Mouse (Mus musculus) erythroblast, adult 5-6 weeks (primary cell): Measurements from ENCODE around the gene Col13a1. TPM values are rescaled to one million over a fixed set of nuclear protein-coding genes. Genes with fewer than 3 reads are reported as not detected.
A peak's percentile ranks its signal among the peaks of the same experiment; 100 is the strongest.

ENCODE experiments used
- ATAC-seq: replicated peaks from 2 replicates; pipeline ENCODE4 v1.8.0; 2016; ENCODE audit warnings: moderate number of reproducible peaks, mild to moderate bottlenecking, moderate TSS enrichment, inconsistent platforms; ENCODE audit not compliant: poor library complexity, low FRiP score, severe bottlenecking
- total RNA-seq, 2 experiments: library from RNA; stranded (forward) in 1 of 2; stranded (reverse) in 1 of 2; fragments of 150-400 nt in 1 of 2; fragments of 200-764, 138-1000 nt in 1 of 2; gene quantifications; 2 replicates each; pipeline versions ENCODE4 v1.2.3 to v1.2.4; 2015 to 2017; ENCODE audit warnings: low replicate concordance in 2 of 2

The Col13a1 gene
- total RNA-seq (2015; ENCODE audit: low replicate concordance) (not detected in 2 replicates), total RNA-seq (2017; ENCODE audit: low replicate concordance) (not detected in 2 replicates)

- ATAC-seq, result no peak
Measured at GRCm38 (mm10) chr10:61978866-61979340, at the start of gene Col13a1. Gene Col13a1, minus strand, starts transcription at chr10:61979108.

DNA sequence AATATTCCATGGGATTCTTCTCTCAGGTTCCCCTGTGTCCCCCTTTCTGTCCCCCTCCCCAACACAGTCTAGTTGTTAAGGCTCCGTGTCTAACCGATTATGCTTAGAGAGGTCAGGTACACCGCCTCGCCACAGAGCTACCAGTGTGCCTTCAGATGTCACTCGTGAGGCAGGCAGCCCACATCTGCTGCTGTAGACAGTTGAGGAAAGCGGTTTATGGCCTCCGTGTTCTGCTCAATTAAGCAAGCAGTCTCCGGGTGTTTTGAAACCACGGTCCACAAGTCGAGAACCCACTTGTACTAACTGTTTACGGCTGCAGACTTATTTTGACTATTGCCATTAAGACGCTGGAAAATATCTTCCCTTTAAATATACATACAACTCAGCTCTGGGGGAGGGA, 48.8 kb upstream of the Col13a1 start:
- no peak for ATAC-seq

GRCm38 (mm10) chr10:62023821-62024551, 45.1 kb upstream of the Col13a1 start:
- no peak for ATAC-seq

DNA sequence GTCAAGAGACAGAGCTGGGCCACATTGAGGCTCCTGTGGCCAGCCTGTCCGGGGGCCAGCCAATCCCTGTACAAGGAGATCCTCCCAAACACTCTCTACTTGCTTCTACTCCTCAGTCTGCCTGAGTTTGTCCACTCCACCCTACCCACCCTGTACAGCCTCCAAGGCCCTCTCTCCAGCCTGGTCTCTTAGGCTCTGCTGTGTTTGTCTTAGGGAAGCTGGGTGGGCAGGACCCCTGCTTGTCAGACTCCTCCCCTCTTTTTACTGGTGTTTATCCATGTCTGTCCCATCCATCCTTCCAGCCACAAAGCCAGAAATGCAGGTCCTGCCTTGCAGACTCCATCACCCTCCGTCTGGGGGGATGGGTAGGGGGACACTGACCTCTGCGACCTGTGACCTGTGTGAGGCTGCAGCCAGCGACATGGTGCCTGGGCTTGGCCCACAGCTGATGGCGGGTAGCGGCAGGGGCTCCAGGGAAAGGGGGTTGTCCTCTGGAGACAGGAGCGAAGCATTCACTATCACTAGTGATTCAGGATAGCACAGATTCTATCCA, 41.2 kb upstream of the Col13a1 start:
- no peak for ATAC-seq

- ATAC-seq, result no peak
Measured at GRCm38 (mm10) chr10:62019386-62020067, 40.6 kb upstream of the Col13a1 start.

DNA sequence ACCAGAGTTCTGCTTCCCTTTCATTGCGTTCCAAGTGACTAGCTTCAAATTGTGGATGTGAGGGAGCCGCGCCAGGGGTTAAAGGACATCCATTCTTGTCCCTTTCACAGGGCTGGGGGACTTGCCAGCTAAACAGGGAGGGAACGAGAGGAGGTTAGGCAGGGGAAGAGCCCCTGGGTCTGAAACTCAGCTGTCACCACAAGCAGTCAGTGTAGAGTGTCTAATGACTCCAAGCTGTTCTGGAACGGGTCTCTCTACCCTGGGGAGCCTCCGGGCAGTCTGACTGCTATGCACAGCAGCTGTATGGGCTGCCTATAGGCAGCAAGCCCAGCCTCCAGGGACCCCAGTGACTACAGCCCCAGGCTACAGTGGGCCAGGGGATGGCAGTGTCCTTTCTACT, 38.0 kb upstream of the Col13a1 start:
- no peak for ATAC-seq

DNA sequence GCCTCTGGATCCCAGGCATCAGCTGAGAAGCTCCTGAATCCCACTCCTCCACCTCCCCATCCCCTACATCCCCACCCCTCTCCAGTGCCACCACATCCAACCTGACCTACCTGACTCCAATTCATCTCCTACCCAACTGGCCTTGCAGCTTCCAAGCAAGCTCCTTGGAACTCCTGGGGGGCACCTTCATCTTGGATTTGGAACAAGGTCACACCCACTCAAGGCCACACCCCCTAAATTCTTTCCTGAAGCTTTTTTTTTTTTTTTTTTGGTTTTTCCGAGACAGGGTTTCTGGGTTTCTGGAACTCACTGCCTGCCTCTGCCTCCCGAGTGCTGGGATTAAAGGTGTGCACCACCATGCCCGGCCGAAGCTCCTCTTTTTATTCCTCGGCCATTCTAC, 34.3 kb upstream of the Col13a1 start:
- no peak for ATAC-seq

DNA sequence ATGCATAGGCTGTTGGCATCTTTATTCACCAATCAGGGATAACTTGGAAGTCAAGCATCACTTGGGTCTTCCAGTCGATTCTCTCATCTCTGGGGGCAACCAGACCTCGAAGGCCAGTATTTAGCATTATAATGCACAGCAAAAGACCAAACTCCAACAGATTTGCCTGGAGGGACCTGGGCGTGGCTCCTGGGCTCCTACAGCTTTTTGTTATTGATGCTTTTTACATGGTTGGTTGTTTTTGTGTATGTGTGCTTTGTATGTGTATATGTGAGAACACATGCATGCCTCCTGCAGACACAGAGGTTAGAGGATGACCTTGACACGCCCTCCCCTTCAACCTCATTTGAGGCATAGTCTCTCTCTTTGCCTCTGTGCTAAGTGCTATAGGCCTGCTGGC, 33.5 kb upstream of the Col13a1 start:
- ATAC-seq, result no peak

DNA sequence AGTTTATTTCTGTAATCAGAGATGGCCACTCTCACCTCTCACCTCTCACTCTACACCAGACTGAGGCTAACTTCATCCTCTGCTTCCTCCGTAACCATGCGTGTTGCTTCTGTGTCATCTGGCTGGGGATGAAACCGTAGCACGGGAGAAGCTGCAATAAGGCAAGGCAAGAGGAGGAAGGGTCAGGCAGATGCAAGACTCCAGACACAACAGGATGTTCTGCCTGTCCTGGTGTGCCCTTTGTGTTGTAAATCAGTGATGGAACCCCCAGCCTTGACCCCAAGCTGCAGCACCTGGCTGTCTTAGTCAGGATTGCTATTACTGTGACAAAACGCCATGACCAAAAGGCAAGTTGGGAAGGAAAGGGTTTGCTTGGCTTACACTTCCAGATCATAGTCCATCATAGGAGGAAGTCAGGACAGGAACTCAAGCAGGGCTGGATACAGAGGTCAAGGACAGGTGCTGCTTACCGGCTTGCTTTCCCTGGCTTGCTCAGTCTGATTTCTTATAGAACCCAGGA, 31.1 kb upstream of the Col13a1 start:
- ATAC-seq, result no peak

DNA sequence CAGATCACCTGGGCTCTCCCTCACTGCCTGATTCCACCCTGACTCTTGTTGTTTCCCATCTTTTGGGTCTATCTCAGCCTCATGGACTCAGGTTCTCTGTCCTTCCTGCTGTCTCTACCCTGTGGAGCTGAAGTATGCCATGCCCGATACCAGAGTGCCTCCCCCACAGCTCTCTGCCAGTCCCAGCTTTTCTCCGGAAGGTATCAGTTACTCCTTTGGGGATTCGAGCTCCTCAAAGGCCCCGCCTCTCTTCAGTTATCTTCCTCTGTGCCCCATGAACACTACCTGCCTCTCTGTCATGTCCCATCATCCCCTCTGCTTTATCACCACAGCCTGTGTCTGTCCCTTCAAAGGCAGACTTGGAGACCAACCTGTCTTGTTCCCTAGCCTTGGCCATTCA, 29.1 kb upstream of the Col13a1 start:
- no peak for ATAC-seq

DNA sequence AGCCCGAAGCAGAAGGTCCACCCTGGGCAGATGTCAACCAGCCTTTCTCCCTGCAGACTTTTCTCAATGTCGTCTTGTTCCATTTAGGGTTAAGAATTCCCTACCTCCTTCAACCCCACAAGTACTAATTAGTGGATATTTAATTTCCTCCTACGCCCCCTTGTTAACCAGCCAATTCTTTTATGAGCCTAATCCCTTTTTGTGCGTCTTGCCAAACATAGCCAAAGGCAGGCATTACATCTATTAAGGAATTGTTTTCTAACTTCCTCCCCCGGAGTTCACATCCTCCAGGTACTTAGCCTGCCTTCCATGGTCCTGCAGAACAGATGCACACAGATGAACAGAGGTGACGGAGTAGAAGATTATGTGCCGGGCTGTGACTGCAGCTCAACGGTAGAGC, 27.5 kb upstream of the Col13a1 start:
- ATAC-seq, result no peak

DNA sequence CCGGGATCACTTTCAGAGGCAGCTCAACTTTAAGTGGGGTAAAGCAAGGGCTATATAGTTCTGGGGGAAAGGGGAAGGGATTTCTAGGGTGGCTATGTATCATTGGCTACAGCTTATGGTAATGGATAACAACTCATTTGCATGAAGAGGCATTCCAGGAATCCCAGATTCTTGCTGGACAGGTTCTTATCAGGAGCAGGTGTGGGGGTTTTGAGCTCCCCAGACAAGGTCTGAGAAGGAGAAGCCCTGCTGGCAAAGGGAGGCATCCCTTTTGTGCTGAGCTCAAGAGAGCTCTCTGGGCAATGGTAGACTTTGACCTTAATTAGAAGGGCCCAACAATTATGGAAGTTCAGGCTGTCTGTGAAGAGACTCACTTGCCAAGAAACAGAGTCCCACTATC, 21.3 kb upstream of the Col13a1 start:
- no peak for ATAC-seq

DNA sequence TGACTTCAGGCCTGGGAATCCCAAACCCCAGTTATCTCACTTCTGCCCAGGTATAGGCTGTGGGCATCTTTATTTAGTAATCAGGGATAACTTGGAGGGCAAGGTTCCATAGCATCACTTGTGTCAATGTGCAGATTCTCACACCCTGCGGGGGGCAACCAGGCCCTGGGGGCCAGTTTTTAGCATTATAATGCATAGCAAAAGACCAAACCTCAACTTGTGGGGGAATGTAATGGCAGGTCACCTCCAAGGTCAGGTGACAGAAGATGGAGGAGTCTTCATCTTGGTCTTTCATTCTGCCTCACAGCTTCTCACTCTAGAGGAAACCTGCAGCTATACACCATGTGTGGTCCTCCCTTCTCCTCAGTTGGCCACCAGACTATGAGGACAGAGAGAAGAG, 20.9 kb upstream of the Col13a1 start:
- ATAC-seq, result no peak

DNA sequence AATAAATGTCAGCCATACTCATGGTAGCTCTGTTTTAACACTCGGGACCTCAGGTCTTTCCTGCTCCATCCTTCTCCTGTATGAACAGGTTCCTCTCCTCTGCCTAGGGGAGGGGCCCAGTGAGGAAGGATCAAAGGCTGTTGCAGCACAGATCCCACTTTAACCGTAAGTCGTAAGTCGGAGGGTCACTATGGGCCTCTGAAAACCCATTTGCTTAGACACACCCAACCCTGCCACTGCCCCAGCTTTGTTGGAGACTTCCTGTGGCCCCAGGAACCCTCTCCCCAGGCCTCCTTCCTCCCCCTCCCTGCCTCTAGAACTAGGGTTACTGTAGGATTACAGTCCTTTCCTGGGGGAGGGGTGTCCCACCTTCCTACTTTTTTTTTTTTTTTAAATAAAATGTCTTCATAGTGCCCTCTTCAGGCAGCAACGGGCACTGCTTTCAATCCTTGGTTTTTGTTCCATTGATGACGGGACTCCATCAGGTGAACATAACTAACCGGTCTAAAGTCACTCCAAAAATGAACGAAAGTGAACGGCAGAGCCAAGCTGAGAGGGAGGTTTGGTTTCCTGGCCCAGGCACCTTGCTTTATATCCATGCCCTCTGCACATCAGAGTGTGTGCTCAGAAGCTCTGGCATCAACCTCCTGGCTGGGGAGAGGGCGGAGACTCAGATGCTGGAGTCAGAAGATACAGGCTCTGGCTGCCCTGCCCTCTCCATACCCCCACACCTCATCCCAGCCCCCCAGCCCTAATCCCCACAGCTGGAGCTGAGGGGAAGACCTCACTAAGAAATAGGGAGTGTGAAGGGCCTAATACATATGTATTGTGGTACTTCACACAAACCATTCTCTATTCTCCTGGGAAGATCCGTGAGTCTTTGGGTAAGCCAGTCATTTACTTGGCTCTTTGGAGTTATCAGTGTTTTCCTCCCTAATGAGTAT, 12.8 kb upstream of the Col13a1 start:
- ATAC-seq, result no peak

DNA sequence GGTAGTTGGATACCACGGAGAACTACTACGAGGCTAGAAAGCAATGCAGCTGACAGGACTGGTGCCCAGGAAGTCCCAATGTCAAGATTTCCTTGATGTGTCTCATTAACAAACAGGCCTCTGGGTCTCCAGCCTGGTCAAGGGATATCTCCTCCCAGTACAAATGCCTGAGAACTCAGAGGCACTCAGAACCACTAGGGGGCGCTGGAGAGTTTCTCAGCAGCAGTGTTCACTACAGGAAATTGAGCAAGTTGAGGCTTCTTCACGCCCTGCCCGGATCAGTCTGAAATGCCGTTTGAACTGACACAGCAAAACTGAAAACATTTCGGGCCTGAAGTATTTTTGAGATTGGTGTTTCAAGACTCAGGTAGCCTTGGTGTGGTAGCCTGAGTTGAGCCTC, 1.5 kb upstream of the Col13a1 start:
- peak; percentile 49; the same call in 1 of the 2 replicates for ATAC-seq

- no peak for ATAC-seq
Measured at GRCm38 (mm10) chr10:61978112-61978865, 619 bp downstream of the Col13a1 start.

- ATAC-seq, result no peak
Measured at GRCm38 (mm10) chr10:61977392-61978096, 1.4 kb downstream of the Col13a1 start.

DNA sequence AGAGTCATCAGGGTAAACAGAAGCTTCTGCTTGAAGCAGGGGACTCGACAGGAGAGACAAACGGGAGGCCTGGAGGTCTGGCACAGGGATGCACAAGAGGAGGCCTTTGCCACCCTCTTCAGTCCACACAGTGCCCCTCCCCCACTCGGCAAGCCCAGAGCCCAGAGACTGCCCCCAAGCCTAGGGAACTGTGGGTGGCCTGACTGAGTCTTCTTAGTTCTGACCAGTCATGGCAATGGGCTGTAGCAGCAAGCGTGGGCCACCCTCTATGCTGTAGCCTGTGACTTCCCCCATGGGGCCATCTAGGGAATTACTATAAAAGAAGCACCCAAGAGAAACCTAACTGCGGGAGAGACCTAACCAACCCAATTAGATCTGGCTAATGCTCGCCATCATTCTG, 1.9 kb downstream of the Col13a1 start:
- ATAC-seq, result no peak
